Mouse (Mus musculus) ES-CJ7 (cell line): ENCODE measurements around the gene Odf3b.

Experiments
- DNase-seq: peaks from one replicate; pipeline ENCODE4 v3.0.0; 2011; ENCODE audit warnings: low read depth, low spot score

The Odf3b gene

DNA sequence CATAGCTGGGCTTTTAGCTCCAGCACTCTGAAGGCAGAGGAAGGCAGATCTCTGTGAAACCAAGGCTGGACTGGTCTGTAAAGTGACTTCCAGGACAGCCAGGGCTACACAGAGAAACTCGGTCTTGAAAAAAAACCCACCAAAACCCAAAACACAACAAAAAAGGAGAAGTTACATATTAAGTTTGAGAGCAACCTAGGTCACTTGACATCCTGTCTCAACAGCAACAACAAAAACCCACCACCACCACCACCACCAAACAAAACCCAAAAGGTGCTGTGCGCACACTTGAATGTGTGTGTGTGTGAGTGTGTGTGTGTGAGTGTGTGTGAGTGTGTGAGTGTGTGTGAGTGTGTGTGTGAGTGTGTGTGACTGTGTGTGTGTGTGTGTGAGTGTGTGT lies 39.4 kb downstream of the Odf3b start:
- DNase-seq: no peak

DNA sequence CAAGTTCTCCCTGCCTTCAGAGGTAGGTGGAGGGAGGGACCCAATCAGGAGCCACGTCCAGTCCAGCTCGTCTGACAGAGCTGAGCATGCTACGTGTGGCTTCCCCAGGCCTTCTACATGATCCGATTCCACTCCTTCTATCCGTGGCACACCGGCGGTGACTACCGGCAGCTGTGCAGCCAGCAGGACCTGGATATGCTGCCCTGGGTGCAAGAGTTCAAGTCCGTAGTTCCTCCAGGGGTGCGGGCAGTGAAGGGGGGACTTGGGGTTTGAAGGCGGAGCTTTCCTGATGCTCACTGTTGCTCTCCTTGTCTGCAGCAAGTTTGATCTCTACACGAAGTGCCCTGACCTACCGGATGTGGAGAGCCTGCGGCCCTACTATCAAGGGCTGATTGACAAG lies 42.7 kb downstream of the Odf3b start:
- DNase-seq: no peak

GRCm38 (mm10) chr15:89334774-89335537 lies 44.1 kb downstream of the Odf3b start:
- DNase-seq: no peak

GRCm38 (mm10) chr15:89334271-89334670 lies 44.8 kb downstream of the Odf3b start, which contains the start of gene Miox:
Gene Miox (plus strand): TSS chr15:89334398.
- no peak for DNase-seq
